Mouse (Mus musculus): ENCODE results near the gene Unc80.

DNA sequence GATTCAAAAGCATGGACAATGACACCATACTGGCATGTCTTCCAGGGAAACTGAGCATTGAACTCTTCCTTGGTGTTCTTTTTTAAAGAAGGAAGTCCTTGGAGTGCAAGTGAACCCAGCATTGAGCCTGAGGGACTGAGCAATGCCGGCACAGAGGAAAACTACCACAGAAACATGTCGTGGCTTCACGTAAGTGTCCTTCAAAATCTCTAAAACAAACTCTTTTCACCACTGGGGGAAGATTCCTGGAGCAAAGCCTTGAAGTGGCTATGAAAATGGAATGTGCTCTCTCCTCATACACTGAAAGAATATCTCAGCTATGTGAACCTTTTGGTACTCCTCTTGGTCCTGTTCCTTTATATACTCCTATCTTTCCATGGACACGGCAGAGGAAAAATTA is 140.1 kb downstream of the Unc80 start:
- TF ChIP-seq POLR2A (IDR thresholded peaks at IDR 0.05; ENCODE audit: extremely low read depth, insufficient read depth, low read length) = no peak
- TF ChIP-seq CTCF (IDR thresholded peaks at IDR 0.05; ENCODE audit: extremely low read depth, insufficient read depth, low read length) = no peak

All from cortical plate, adult 2 months (tissue).